Mouse (Mus musculus): ENCODE measurements at regions not wholly inside any gene's neighbourhood (a gene's known extent, or its start where the extent isn't known, plus 50 kb on each side); places are given as distances from the start of the nearest gene placed in this dataset.
A peak's percentile ranks its signal among the peaks of the same experiment; 100 is the strongest.

GRCm38 (mm10) chr1:5273938-5274337 is 466.2 kb downstream of the Gm37988 start:
- DNase-seq (ENCODE audit: extremely low read depth, low read depth, low spot score), result no peak
- Histone ChIP-seq H3K36me3 (ENCODE audit: control insufficient read depth, insufficient read depth, low read length) (no peaks in the 10 kb centered on the region), H3K4me3 (ENCODE audit: insufficient read depth, low read depth, low read length) (no peak overlapping the region), H3K9ac (ENCODE audit: low read depth, low read length) (no peak overlapping the region), H3K27me3 (ENCODE audit: control insufficient read depth, insufficient read depth, low read length) (no peaks in the 10 kb centered on the region), H3K79me2 (ENCODE audit: control insufficient read depth, insufficient read depth, low read length) (no peaks in the 10 kb centered on the region), H3K4me1 (ENCODE audit: control insufficient read depth, insufficient read depth, low read length) (peaks cover 2% of the 10 kb centered on the region; the same call in 1 of the 2 replicates), H3K27ac (replicated peaks; ENCODE audit: insufficient read depth, low read depth, low read length) (no peak overlapping the region)
- TF ChIP-seq CTCF (IDR thresholded peaks at IDR 0.05; ENCODE audit: low read depth, low read length) (no peak), POLR2A (IDR thresholded peaks at IDR 0.05; ENCODE audit: extremely low read depth, insufficient read depth, low read length) (no peak)

GRCm38 (mm10) chr1:5294570-5294969 is 486.9 kb downstream of the Gm37988 start:
- H3K9ac ChIP-seq (ENCODE audit: low read depth, low read length), result no peak overlapping the region
- no peaks in the 10 kb centered on the region for H3K4me1 ChIP-seq (ENCODE audit: control insufficient read depth, insufficient read depth, low read length)
- DNase-seq (ENCODE audit: extremely low read depth, low read depth, low spot score), result no peak
- no peak overlapping the region for H3K27ac ChIP-seq (replicated peaks; ENCODE audit: insufficient read depth, low read depth, low read length)
- H3K4me3 ChIP-seq (ENCODE audit: insufficient read depth, low read depth, low read length), result no peak overlapping the region
- no peak for TF ChIP-seq POLR2A (IDR thresholded peaks at IDR 0.05; ENCODE audit: extremely low read depth, insufficient read depth, low read length)
- TF ChIP-seq CTCF (IDR thresholded peaks at IDR 0.05; ENCODE audit: low read depth, low read length), result no peak
- H3K27me3 ChIP-seq (ENCODE audit: control insufficient read depth, insufficient read depth, low read length), result no peaks in the 10 kb centered on the region
- no peaks in the 10 kb centered on the region for H3K79me2 ChIP-seq (ENCODE audit: control insufficient read depth, insufficient read depth, low read length)
- H3K36me3 ChIP-seq (ENCODE audit: control insufficient read depth, insufficient read depth, low read length), result no peaks in the 10 kb centered on the region

GRCm38 (mm10) chr1:5297627-5298026 is 489.9 kb downstream of the Gm37988 start:
- H3K4me1 ChIP-seq (ENCODE audit: control insufficient read depth, insufficient read depth, low read length), result no peaks in the 10 kb centered on the region
- no peak overlapping the region for H3K9ac ChIP-seq (ENCODE audit: low read depth, low read length)
- no peak for DNase-seq (ENCODE audit: extremely low read depth, low read depth, low spot score)
- no peaks in the 10 kb centered on the region for H3K27me3 ChIP-seq (ENCODE audit: control insufficient read depth, insufficient read depth, low read length)
- H3K27ac ChIP-seq (replicated peaks; ENCODE audit: insufficient read depth, low read depth, low read length), result no peak overlapping the region
- no peak for TF ChIP-seq CTCF (IDR thresholded peaks at IDR 0.05; ENCODE audit: low read depth, low read length)
- TF ChIP-seq POLR2A (IDR thresholded peaks at IDR 0.05; ENCODE audit: extremely low read depth, insufficient read depth, low read length), result no peak
- no peaks in the 10 kb centered on the region for H3K36me3 ChIP-seq (ENCODE audit: control insufficient read depth, insufficient read depth, low read length)
- H3K4me3 ChIP-seq (ENCODE audit: insufficient read depth, low read depth, low read length), result no peak overlapping the region
- WGBS, result 74% methylated on average over 1 of the region's 1 CpGs
- H3K79me2 ChIP-seq (ENCODE audit: control insufficient read depth, insufficient read depth, low read length), result no peaks in the 10 kb centered on the region

GRCm38 (mm10) chr1:5311656-5312055 is 504.0 kb downstream of the Gm37988 start:
- Histone ChIP-seq H3K27ac (replicated peaks; ENCODE audit: insufficient read depth, low read depth, low read length) (no peak overlapping the region), H3K36me3 (ENCODE audit: control insufficient read depth, insufficient read depth, low read length) (no peaks in the 10 kb centered on the region), H3K4me3 (ENCODE audit: insufficient read depth, low read depth, low read length) (no peak overlapping the region), H3K9ac (ENCODE audit: low read depth, low read length) (no peak overlapping the region), H3K4me1 (ENCODE audit: control insufficient read depth, insufficient read depth, low read length) (peaks cover 5% of the 10 kb centered on the region; the same call in 1 of the 2 replicates), H3K79me2 (ENCODE audit: control insufficient read depth, insufficient read depth, low read length) (no peaks in the 10 kb centered on the region), H3K27me3 (ENCODE audit: control insufficient read depth, insufficient read depth, low read length) (no peaks in the 10 kb centered on the region)
- TF ChIP-seq POLR2A (IDR thresholded peaks at IDR 0.05; ENCODE audit: extremely low read depth, insufficient read depth, low read length), result no peak
- no peak for TF ChIP-seq CTCF (IDR thresholded peaks at IDR 0.05; ENCODE audit: low read depth, low read length)
- DNase-seq (ENCODE audit: extremely low read depth, low read depth, low spot score), result peak; percentile 86
- WGBS, result 32% methylated on average over 3 of the region's 3 CpGs

- Histone ChIP-seq H3K36me3 (ENCODE audit: control insufficient read depth, insufficient read depth, low read length) (no peaks in the 10 kb centered on the region), H3K79me2 (ENCODE audit: control insufficient read depth, insufficient read depth, low read length) (no peaks in the 10 kb centered on the region), H3K27ac (replicated peaks; ENCODE audit: insufficient read depth, low read depth, low read length) (no peak overlapping the region), H3K4me1 (ENCODE audit: control insufficient read depth, insufficient read depth, low read length) (peaks cover 5% of the 10 kb centered on the region; the same call in 1 of the 2 replicates), H3K9ac (ENCODE audit: low read depth, low read length) (no peak overlapping the region), H3K27me3 (ENCODE audit: control insufficient read depth, insufficient read depth, low read length) (no peaks in the 10 kb centered on the region), H3K4me3 (ENCODE audit: insufficient read depth, low read depth, low read length) (no peak overlapping the region)
- TF ChIP-seq POLR2A (IDR thresholded peaks at IDR 0.05; ENCODE audit: extremely low read depth, insufficient read depth, low read length) (no peak), CTCF (IDR thresholded peaks at IDR 0.05; ENCODE audit: low read depth, low read length) (no peak)
- WGBS, result 81% methylated on average over 2 of the region's 2 CpGs
- DNase-seq (ENCODE audit: extremely low read depth, low read depth, low spot score), result no peak
These were observed 508.1 kb downstream of the Gm37988 start for GRCm38 (mm10) chr1:5315839-5316238.

- WGBS, result 92% methylated on average over 1 of the region's 1 CpGs
- H3K4me3 ChIP-seq (ENCODE audit: insufficient read depth, low read depth, low read length), result no peak overlapping the region
- H3K27me3 ChIP-seq (ENCODE audit: control insufficient read depth, insufficient read depth, low read length), result no peaks in the 10 kb centered on the region
These were observed 509.4 kb downstream of the Gm37988 start for GRCm38 (mm10) chr1:5317088-5317487.

More at GRCm38 (mm10) chr1:5317088-5317487, 509.4 kb downstream of the Gm37988 start:
- Histone ChIP-seq H3K4me1 (ENCODE audit: control insufficient read depth, insufficient read depth, low read length) (no peaks in the 10 kb centered on the region), H3K36me3 (ENCODE audit: control insufficient read depth, insufficient read depth, low read length) (no peaks in the 10 kb centered on the region), H3K27ac (replicated peaks; ENCODE audit: insufficient read depth, low read depth, low read length) (no peak overlapping the region), H3K79me2 (ENCODE audit: control insufficient read depth, insufficient read depth, low read length) (no peaks in the 10 kb centered on the region), H3K9ac (ENCODE audit: low read depth, low read length) (no peak overlapping the region)
- TF ChIP-seq CTCF (IDR thresholded peaks at IDR 0.05; ENCODE audit: low read depth, low read length), result no peak
- TF ChIP-seq POLR2A (IDR thresholded peaks at IDR 0.05; ENCODE audit: extremely low read depth, insufficient read depth, low read length), result no peak
- peak; percentile 26 for DNase-seq (ENCODE audit: extremely low read depth, low read depth, low spot score)

Data from liver, adult 2 months (tissue).